Mouse (Mus musculus): Measurements from ENCODE around the gene Vav3.

- no peak for TF ChIP-seq CTCF (IDR thresholded peaks at IDR 0.05; ENCODE audit: control insufficient read depth, insufficient read depth, insufficient read length)
- TF ChIP-seq USF1 (IDR thresholded peaks at IDR 0.05; ENCODE audit: low read depth): no peak
These were observed 23.1 kb downstream of the Vav3 start for GRCm38 (mm10) chr3:109363522-109363921.

Measured in C2C12 (cell line).